ENCODE assay signal across 8 mouse cellular contexts in genomic region chr3:82333128-82333969, GRCm38 (mm10). TPM values are rescaled to one million over a fixed set of nuclear protein-coding genes. Genes with fewer than 3 reads are reported as not detected.
A peak's percentile ranks its signal among the peaks of the same experiment; 100 is the strongest.
DNase-seq lines count a peak whose midpoint lies in the region; ATAC-seq and TF ChIP-seq lines count a peak whose summit lies in the region.

No protein-coding gene starts in this region.

- no peak overlapping the region for H3K27ac ChIP-seq in liver, embryonic 11.5 days (ENCODE audit: low read depth, low read length)

- H3K27me3 ChIP-seq in liver, embryonic 11.5 days (replicated peaks; ENCODE audit: control insufficient read depth, insufficient read depth, low read length), result no peaks in the 10 kb centered on the region
- peaks cover 4% of the 10 kb centered on the region for H3K27me3 ChIP-seq in myocyte (ENCODE audit: control insufficient read depth, insufficient read depth, insufficient read length)

- 6% methylated on average over 16 of the region's 16 CpGs for WGBS in liver, embryonic 11.5 days

- no peak overlapping the region; the same call in 1 of the 2 replicates for H3K4me3 ChIP-seq in liver, embryonic 11.5 days (ENCODE audit: low read depth, low read length)
- no peak overlapping the region for H3K4me3 ChIP-seq in myocyte

- no peaks in the 10 kb centered on the region for H3K9me3 ChIP-seq in liver, embryonic 11.5 days (ENCODE audit: control insufficient read depth, low read length)

- no peak for TF ChIP-seq POLR2A in myocyte (IDR thresholded peaks at IDR 0.05; ENCODE audit: insufficient read length, low read depth)

- peak overlapping the region; percentile 56 for H3K4me2 ChIP-seq in liver, embryonic 11.5 days
- peak overlapping the region; percentile 59 for H3K4me2 ChIP-seq in myocyte (ENCODE audit: low read depth)

- H3ac ChIP-seq in myocyte (ENCODE audit: control insufficient read depth, insufficient read length), result no peak overlapping the region

- no peak overlapping the region for H3K9ac ChIP-seq in liver, embryonic 11.5 days (ENCODE audit: low read depth, low read length)

- peak; percentile 45 for DNase-seq in CD4-positive helper T cell, adult 2 months (ENCODE audit: low read depth, low spot score)
- DNase-seq in T-cell, adult 2 months (ENCODE audit: low spot score), result peak; percentile 31
- DNase-seq in cerebellum, postnatal 25 days, result peak; percentile 61 to 78
- DNase-seq in kidney, adult 18-20 months, result peak; percentile 48
- DNase-seq in liver, embryonic 11.5 days (ENCODE audit: low spot score), result no peak
- DNase-seq in thymus, postnatal 0 days (ENCODE audit: low spot score), result peak; percentile 45

- no peaks in the 10 kb centered on the region for H3K36me3 ChIP-seq in liver, embryonic 11.5 days (ENCODE audit: control insufficient read depth, insufficient read depth, low read length)
- no peaks in the 10 kb centered on the region for H3K36me3 ChIP-seq in myocyte (ENCODE audit: control insufficient read depth, insufficient read depth)

- ATAC-seq in granulocyte monocyte progenitor cell, adult 5-6 weeks (replicated peaks; ENCODE audit: poor library complexity, severe bottlenecking), result peak; percentile 98
- peak; percentile 56; the same call in 1 of the 2 replicates for ATAC-seq in liver, embryonic 11.5 days (replicated peaks; ENCODE audit: low FRiP score)

- no peaks in the 10 kb centered on the region for H3K4me1 ChIP-seq in liver, embryonic 11.5 days (replicated peaks; ENCODE audit: control insufficient read depth, insufficient read depth, low read length)

- H3K79me2 ChIP-seq in myocyte (ENCODE audit: control insufficient read depth, insufficient read depth), result no peaks in the 10 kb centered on the region

TF ChIP-seq in myocyte, 11 proteins besides CTCF, POLR2A, EP300 and RAD21:
- TF ChIP-seq SRF (IDR thresholded peaks at IDR 0.05; ENCODE audit: control insufficient read depth, insufficient read length, low read depth), result no peak
- no peak for TF ChIP-seq E2F4 (IDR thresholded peaks at IDR 0.05; ENCODE audit: insufficient read depth)
- no peak for TF ChIP-seq MYOG (IDR thresholded peaks at IDR 0.05; ENCODE audit: control insufficient read depth in 1 of 3, insufficient read depth in 1 of 3, insufficient read length in 2 of 3, low read depth in 2 of 3)
- no peak for TF ChIP-seq TCF12 (IDR thresholded peaks at IDR 0.05; ENCODE audit: insufficient read depth, poor library complexity, severe bottlenecking)
- TF ChIP-seq POLR2AphosphoS2 (IDR thresholded peaks at IDR 0.05; ENCODE audit: insufficient read length, low read depth), result no peak
- TF ChIP-seq MAX (IDR thresholded peaks at IDR 0.05; ENCODE audit: low read depth), result no peak
TF ChIP-seq in myocyte: peak in this region for 0.

RNA-seq across cellular contexts. Expression of gene Map9, which starts 24.5 kb away (rescaled TPM):
- total RNA-seq in granulocyte monocyte progenitor cell, adult 5-6 weeks (2014; fragmentation: Nextera tagmentation), result 0.49 and 0.52 TPM in 2 replicates
- 1.9 and 13.8 TPM in 2 replicates for total RNA-seq in granulocyte monocyte progenitor cell, adult 5-6 weeks (2017)
- polyA plus RNA-seq in liver, embryonic 11.5 days (2014; fragmentation: Nextera tagmentation; extraction: Ambion mirVana), result 1.5 and 1.8 TPM in 2 replicates
- polyA plus RNA-seq in myocyte (2012; fragmentation: generic; extraction: Trizol), result 0.49 TPM
- polyA plus RNA-seq in thymus, postnatal 0 days (2015; fragmentation: Nextera tagmentation; extraction: Ambion mirVana), result 2.0 and 2.5 TPM in 2 replicates
